Mouse (Mus musculus) kidney, adult 9 months (tissue): ENCODE results near the gene Zfp534.
"Not testable (repeated sequence)": the region's sequence is repeated elsewhere in the genome, so short reads cannot be mapped to it uniquely, and the experiment has no call there.

ENCODE experiments used
- DNase-seq: peaks from one replicate; pipeline ENCODE4 v3.0.0; 2022

Zfp534 gene

DNA sequence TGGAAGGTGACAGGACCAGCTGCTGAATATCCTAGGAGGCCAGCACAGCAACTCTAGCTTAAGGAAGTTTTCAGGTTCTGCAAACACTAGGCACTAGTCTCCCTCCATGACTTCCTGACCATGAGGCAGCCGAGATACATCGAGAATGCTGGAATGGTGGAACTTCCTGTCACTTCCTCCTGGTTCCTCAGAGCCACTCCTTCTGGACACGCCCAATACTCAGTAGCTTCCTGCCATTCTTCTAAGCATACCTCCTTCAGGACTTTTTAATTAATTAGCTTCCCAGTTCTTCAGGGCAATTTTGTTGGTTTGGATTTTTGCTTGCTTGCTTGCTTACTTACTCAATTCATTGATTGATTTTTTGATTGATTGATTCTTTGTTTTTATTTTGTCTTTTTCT is at the start of gene Zfp534:
Zfp534 (minus strand) TSS at position 101 of the 400 bp plus-strand sequence.
- not testable (repeated sequence) for DNase-seq

DNA sequence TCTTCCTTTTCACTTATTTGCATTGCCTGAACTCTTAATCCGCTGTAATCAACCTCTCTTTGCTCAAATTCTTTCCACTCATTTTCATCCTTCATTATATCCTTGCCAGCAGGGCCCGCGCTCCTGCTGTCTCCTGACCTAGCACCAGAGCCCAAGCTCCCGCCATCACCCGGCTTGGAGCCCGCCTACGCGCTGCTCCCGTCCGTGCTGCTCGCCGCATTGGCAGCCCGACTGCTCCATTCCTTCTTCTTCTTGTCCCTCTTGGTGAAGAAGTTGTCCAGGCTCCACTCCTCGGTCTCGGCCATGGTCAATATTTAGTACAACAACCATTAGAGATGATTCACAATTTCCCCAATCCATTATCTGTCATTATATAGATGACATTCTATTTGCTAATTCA is 43.9 kb upstream of the Zfp534 start:
- DNase-seq: not testable (repeated sequence)

DNA sequence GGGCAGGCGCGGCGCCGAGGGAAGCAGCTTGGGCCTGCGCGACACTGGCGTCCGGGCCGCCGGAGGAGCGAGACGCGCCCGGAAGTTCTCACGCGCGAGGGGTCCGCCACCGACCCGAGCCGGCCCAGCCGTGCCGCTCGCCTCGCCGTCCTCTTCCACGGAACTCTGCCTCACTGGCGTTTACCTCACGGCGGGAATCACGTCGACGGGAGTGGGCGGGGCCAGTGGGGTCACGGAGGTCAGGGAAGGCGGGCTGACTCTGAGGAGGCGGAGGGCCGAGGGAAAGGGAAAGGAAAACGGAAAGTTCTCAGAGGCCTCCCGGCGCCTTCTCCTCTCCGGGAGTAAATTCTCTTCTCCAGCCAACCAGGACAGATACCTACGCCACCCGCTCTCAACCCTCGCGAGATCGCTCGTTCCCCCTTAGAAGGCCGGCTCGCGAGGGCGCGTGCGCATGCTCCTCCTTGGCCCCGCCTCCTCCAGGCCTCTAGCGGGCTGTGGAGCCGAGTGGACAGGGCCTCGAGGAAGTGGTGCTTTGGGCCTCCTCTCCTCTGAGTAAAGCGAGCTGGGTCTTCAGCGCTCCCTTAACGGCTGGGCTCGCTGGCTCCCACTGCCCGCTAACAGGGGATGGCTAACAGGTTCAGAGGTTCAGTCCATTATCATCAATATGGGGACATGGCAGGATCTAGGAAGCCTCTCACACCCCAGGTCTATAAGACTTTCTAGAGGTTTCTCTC is 36.5 kb upstream of the Zfp534 start:
- DNase-seq: not testable (repeated sequence)

DNA sequence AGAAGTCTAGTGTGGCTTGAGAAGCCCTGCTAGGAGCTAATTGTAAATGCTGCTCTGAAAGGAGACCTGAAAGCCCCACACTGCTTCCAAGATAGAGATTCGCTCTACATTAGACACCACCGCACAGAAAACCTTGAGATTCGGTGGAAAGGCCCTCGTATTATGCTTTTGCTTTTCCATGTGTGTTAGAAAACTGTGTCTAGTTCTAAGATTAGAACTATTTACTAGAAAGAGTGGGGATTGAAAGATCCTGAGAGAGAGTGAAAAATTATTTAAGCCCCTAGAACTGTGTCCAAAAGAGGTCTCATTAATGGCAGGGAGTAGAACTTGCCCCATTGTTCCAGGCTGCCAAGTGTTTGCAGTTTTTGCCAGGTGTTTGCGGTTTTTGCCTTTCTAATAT is 47.1 kb downstream of the Zfp534 start:
- not testable (repeated sequence) for DNase-seq

DNA sequence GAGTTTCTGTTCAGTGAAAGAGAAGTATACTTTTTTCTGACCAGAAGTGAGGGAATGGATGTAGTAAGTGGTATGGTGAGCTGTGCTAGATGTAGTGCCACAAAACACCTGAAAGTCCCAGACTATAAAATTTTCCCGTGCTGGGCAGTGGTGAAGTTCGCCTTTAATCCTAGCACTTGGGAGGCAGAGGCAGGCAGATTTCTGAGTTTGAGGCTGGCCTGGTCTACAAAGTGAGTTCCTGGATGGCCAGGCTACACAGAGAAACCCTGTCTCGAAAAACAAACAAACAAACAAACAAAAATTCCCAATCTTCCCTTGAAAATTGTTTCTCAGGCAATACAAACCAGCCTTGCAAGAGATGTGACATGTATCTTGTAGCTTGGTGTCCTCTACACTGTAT is 54.9 kb downstream of the Zfp534 start:
- DNase-seq: not testable (repeated sequence)

DNA sequence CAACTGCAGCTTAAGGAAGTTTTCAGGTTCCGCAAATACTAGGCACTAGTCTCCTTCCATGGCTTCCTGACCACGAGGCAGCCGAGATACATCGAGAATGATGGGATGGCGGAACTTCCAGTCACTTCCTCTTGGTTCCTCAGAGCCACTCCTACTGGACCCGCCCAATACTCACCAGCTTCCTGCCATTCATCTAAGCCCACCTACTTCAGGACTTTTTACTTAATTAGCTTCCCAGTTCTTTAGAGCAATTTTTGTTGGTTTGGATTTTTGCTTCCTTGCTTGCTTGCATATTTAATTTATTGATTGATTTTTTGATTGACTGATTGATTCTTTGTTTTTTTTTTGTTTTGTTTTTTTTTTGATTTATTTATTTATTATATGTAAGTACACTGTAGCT is 59.9 kb downstream of the Zfp534 start, which contains the start of gene Zfp979:
Zfp979 (minus strand) TSS at position 101 of the 400 bp plus-strand sequence.
- not testable (repeated sequence) for DNase-seq

DNA sequence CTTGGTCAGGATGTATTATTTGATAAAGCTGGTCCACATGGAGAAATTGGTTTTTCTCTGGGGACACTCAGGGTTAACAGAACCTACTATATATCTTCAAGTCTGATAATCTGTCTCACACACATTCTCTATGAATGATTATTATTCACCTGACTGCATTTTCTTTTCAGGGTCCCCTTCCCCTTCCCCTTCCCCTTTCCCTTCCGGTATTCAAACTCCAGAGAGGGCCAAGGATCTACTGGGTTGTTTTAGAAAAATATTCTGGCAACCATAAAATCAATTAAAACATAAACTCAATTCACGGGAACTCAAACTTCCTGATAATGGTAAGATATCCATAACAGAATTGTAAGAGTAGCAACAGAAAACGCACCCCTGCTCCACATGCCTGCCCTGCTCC is 60.4 kb downstream of the Zfp534 start:
- not testable (repeated sequence) for DNase-seq

DNA sequence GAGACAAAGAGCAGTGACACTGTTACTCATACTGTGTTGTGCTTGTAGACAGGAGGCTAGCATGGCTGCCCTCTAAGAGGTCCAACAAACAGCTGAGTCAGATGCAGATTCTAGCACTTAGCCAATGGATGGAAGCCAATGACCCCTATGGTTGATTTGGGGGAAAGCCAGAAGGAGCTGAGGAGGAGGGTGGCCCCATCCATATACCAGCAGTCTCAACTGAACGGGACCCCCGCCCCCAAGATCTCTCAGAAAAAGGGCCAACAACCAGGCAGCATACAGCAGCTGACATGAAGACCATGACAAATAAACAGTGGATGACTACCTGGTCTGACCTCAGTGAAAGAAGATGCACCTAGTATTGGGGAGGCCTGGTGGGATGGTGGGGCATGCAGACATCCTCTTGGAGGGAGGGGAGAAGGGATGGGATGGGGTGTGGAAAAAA is 68.5 kb downstream of the Zfp534 start:
- DNase-seq: not testable (repeated sequence)
